Mouse (Mus musculus) kidney, postnatal 14 days (tissue): ENCODE results near the gene F830045P16Rik.

Experiments
- DNase-seq: peaks from one replicate; pipeline ENCODE4 v3.0.0; 2022; ENCODE audit warnings: mixed read lengths

F830045P16Rik gene

DNA sequence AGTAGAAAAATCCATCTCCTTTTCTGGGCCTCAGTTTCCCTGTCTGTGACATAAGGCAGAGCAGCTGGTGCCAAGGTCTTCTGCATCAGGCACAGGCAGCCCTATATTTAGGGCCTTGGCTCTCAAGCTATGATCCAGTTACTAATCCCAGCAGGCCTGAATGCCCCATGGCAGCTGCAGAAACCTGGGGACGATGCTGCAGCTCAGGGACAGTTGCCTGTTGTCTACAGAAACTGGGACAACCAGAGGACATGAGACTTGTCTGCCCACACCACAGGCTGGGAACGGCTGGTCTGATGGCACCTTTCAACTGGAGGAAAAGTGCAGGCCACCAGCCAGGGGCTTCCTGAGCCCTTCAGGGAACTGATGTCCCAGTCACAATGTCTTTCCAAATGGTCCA lies at the start of gene F830045P16Rik:
F830045P16Rik (minus strand) TSS at position 226 of the 400 bp plus-strand sequence.
- DNase-seq: no peak

DNA sequence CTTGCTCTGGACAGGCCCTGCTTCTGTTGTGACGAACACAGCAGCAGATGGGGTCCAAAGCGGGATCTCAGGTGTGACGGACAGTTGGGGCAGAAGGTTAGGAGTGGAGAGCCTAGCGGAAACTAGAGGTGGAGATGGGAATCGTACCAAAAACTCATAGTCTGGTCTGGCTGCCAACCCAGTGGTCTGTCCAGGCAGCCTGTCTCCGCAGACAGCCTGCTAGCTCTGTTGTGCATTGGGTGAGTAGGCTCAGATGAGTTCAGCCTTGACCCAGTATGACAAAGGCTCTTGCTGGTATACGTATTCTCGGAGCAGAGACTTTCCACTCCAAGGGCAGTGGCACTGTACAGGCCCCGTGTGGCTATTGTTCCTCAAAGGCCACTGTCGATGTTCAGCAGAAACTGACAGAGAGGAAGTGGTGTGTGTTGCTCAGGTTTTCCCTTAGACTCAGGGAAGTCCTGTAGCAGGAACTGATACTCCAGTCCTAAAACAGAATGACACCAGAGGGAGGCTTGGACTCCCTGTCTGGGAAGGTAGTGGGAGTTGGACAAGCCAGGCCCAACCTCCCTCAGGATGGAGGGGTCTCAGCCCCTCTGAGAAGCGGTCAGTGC lies 49.6 kb upstream of the F830045P16Rik start:
- no peak for DNase-seq

DNA sequence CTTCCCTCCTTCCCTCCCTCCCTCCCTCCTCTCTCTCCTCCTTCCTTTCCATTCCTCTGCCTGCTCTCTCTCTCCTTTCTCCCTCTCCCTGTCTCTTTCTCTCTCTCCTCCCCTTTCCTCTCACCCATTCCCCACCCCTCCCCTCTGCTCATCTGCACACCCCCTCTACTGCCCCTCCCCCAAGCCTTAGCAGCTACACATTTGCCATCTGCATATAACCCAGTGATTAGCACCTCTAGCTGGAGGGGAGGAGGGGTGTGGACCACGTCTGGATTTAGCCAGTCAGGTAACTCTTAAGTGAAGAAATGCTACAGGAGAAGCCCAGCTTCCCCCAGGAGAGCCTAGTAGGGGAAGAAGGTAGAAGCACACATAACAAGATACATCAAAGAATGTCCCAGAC lies 48.5 kb upstream of the F830045P16Rik start:
- DNase-seq: no peak

DNA sequence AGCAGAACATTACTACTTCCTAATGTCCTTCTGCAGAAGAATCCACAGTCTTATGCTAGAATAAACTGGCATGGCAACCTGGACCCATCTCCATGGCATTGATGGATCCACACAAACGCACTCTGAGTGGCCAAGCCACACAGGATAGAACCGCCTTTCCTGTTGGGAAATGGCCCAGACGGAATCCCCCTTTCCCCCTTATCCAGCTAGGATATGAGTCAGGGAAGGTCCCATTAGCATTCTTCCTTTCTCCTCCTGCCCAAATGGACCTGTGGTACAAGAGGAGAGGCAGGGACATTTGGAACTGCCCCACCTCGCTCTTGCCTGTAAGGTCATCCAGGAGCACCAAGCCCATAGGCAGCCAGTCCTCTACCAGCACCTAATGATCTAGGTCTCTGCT lies 45.9 kb upstream of the F830045P16Rik start:
- DNase-seq: peak; percentile 64

DNA sequence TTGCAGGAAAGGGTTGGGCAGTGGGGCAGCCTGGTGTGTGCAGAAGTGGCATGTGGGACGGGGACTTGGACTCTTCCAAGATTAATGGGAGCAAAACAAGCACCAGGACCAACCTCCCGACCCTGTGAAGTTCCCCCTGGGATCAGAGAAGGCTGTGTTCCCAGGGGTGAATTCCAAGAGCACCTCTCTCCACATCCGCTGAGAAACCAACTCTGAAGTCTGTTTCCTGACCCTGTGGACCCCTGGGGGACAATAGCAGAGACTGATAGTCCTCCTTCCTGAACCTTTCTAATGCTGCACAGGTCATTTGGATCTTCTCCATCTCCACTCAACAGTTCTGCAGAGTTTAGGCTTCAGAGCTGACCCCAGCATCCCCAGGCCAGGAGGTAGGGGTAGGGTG lies 45.4 kb upstream of the F830045P16Rik start:
- DNase-seq: peak; percentile 68

DNA sequence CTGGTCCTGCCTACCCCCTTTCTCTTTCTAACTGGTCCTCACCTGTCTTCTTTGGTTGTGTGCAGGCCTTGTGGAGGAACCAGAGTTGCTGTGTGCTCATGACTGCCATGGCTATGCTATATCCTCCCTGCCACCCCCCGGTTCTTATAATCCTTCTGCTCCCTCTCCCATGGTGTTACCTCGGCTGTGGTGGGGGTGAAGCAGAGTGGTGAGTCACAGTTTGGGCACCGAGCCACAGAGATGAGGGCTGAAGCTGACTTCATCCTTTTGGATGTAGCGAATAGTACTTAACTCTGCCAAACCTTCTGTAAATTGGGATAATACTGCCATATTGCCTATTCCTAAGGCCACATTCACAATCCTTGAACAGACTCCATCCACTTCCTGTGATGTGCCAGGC lies 44.3 kb upstream of the F830045P16Rik start:
- no peak for DNase-seq

DNA sequence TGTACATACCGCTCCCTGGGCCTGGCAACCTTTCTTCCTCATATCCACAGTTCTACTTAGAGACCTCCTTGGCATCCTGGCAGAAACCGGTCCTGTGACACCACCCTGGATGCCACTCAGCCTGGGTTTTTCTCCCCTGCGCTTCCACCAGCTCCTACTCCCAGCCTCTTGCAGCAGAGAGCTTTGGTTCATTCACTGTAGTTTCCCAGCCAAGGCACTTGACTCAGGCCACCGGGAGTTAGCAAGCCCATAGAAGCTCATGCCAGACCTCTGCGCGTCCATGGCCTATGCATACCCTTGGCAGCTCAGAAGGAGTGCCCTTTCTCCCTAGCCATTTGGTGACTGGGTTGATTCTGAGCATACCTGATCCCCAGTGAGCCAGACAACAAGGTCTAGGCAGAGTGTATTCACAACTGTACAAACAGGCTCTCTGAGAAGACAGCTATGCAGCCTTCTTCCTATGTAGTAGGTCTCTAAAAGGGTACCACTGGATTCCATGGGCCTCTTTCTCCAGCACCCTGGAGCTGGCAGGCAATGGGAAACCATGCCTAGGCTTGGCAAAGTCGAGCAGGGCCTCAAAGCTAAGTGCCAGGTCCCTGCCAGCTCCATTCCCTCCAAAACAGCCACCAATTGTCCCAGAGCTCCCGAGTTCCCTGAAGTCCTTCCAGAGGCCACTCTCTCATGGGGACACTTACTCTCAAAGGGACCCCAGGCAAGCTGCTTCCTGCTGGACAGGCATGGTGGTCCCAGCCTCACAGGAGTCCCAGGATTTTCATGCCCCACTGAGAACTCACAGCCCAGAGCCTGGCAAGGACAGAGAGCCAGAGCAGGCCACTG lies 40.4 kb upstream of the F830045P16Rik start:
- no peak for DNase-seq

DNA sequence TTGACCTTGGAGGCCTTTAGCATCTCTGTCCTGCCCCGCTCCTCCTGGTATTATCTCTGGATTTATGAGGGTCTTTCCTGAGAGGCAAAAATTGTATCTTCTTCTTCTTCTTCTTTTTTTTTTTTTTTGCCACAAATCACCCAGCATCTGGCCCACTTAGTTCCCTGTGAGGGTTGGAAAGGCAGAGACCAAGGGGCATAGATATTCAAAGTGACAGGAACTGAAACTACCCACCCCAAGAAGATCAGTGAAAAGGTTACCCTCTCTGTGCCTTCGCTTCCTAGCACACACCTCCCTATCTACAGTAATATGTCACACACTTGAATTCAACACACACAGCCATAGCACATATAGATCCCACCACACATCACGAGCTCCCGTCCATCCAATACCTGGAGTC lies 38.7 kb upstream of the F830045P16Rik start:
- DNase-seq: no peak

DNA sequence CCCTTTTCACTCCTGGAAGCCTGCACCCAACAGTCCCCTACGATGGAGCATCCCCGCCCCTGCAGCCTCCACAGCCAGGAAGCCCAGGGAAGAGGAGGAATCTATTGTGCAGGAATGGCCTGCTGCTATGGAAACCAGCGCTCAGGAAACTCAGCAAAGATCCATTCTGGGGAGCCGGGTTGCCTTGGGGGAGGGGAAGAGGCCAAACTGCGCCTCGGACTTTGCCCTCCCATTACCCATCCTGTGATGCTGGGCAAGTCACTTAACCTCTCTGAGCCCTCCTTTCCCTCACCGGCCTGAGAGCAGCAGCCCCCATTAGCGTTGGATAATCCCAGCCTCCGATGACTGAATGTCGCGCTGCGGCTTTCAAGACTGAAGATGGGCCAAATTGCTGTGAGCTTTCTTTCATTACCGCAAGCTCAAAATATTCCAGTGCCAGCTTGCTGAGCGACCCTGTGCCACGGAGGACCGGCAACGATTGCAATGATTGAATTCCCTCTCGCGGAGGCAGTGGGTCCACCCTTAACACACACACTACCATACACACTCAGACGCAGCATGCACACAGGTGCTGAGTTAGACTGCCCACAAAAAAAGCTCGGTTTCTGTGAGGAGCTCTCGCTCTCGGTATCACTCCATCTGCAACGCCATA lies 38.1 kb upstream of the F830045P16Rik start:
- DNase-seq: peak; percentile 49

DNA sequence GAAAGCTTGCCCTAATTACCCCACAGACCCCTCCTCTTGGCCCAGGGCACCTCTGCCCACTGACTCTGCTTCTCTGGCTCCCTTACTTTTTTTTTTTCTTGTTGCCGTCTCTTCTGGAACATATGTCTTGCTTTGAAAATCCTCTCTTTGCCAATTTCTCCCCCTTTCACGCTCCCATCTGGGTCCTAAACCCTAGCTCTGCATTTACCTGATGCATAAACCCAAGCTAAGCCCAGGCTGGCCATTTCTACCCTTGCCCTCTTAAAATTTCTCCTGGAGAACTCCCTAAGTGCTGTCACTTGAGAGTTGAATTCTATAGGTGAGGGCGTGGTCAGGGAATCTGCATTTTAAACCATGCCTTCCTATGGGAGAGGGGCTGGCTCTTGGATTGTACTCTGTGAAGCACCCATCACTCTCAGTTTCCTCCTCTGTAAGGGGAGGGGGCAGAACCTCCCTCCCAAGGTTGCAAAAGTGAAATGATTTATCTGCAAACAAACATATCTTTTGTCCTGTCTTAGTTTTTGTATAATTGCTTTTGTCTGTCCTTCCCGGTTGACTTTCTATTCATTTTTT lies 37.4 kb upstream of the F830045P16Rik start:
- DNase-seq: no peak

DNA sequence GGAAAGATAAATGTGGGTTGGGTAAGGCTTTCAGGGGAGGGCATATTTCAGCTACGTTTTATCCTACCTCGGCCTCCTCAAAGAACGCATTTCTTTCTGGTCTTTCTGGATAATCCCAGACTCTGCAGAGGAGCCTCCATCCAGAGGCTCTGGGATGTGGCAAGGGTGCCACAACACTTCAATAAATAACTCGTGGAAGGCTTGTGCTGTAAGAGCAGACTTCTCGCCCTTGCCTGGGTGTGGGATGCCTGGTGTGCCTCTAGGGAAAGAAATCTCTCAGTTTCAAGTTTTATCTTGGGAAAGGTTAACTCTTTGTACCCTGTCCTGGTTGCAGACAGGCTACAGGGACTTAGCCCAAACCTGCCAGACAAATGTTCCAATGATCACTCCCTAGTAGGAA lies 33.2 kb upstream of the F830045P16Rik start:
- no peak for DNase-seq

DNA sequence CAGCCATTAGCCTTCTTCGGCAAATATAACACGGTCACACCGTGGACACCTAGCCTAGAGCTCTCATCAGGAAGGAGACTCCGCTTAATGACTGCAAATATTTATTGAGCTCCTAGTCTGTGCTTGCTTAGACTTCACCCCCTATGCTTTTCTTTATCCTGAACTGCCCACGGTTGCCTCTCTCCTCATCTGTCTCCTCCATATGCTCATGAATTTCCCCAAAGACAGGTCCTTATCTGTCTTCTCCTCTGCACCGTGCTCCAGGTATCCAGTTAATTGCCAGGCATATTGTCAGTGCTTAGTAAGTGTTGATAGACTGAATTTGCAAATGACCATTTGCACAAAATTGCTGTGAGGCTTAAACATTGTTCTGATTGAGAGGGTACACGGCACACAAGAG lies 32.7 kb upstream of the F830045P16Rik start:
- no peak for DNase-seq

DNA sequence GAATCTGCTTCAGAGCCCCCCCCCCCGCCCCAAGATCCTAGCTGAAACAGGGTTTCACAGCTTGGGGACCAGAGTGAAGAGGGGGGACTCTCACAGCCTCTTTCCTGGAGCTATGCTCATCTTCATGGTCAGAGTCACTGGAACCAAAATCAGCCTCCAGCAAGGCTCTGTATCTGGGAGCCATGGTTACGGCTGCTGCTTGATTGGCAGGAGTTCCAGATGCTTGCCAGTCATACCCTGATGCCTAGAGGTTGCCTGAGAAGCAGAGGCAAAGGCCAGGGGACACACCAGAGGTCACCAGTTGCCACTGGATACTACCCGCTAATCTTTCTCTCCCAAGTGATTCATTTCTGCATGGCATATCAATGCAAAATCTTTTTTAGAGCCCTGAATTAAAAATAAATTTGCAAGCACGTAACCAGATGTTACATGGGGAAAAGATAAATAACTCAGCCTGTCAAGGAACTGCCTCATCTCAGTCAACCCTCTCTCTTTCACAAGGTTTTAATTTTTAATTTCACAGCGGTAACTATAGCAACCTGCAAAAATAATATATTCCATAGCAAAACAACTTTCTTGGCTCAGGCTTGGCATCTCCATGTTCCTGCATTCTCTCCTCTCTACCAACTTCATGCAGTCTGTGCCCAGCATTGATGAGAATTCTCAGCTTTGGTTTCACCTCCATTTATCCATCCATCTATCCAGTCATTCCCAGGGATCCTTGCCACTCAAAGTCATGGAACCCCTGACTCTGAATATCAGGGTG lies 27.7 kb upstream of the F830045P16Rik start:
- DNase-seq: no peak

DNA sequence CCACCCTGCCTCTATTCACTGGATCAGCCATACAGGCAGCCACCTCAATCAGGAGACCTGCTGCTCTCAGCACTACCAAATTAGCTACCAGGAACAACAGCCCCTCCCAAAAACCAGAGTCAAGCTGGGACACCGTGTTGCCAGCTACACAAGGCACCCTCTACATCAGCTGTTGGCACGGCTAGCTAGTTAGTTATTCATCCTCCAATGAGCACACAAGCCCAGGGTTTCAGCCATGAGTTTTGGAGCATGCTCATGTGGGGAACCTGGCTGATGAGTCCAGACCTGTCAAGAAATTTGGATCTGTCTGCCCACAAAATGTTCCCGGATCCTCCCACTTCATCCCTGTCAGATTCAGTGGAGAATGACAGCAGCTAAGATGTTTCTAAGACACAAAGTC lies 25.4 kb upstream of the F830045P16Rik start:
- no peak for DNase-seq

DNA sequence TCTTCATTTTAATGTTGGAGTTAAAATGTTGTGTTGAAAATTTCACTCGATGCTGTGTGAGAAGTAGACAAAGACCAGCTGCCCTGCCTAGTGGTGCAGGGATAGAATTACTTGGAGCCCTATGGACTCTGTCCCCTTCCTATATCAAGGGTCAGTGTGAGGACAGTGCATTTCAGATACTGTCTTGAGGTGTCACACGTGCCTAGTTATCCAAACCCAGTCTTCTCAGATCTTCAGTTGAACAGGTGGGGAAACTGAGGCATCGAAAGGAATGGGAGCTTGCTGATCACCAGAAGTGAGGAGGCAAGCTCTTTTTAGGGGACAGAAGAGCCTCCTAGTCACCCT lies 22.4 kb upstream of the F830045P16Rik start:
- no peak for DNase-seq

DNA sequence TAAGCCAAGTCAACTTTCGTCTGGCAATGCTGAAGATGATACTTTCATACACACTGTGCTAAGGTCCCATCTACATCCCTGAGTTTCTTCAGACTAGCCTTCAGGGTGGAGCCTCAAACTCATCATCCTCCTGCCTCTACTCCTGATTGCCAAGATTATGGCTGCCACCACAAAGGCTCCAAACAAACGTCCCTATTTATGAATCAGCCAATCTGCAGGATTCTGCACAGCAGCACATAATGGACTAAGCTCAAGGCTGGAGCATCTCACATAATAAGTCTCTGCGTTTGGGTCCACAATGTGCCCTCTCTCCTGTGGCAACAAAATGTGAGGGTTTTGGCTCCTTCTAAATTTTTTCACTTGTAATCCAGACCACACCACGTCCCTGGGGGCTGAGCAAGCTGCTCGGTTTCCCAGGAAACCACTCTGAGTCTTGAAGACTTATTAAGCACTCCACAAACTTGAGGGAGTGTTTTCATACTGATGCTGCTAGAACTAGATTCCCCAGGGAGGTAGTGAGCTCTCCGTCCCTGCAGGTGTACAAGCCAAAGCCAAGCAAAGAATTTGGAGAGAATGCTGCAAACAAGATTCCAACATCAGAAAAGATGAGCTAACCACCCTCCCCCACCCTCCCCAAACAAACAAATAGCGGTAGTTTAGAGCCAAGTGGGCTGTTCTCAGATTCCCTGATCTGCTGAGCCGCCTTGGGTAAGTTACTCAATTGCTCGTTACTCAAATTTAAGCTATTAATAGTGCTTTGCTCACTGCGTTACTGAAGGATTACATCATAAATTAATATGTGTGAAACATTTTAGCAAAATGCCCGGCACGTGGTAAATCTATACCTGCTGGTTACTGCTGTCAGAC lies 21.8 kb upstream of the F830045P16Rik start:
- no peak for DNase-seq

DNA sequence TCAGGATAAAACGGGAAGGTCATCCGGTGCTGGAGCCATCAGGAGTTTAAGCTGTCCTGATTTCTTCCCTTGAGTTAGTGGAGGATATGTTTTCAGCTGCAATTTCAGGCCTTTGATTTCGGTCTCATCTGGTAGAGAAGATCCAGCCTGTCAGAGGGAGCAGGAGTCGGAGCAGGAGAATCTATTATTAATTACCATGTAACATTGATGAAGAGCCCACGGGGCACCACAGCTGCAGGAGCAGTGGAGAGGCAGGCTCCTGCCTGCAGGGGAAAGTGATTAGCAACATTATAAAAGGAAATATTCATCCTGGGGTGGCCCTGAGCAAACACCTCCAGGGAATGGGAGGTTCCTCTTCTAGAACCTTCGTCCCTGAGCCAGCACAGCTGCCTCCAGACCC lies 19.7 kb upstream of the F830045P16Rik start:
- DNase-seq: no peak

DNA sequence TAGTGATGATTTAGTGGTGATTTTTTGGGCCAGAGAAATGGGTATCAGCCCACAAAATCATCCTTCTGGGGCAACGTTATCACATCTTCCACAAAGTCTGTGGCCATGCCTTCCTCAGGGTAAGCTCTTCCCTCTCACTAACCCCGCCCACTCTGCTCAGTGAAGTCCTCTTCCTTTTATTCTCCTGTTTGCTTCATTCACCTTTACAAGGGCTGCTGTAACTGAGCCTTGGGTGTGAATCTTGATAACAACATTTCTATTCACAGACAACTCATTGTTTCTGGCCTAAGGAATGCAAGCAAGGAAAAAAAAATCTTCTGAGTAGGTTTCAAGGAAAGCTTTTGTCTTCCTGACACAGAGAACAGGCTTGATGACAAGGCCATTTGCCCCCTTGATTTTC lies 14.4 kb upstream of the F830045P16Rik start:
- DNase-seq: no peak

DNA sequence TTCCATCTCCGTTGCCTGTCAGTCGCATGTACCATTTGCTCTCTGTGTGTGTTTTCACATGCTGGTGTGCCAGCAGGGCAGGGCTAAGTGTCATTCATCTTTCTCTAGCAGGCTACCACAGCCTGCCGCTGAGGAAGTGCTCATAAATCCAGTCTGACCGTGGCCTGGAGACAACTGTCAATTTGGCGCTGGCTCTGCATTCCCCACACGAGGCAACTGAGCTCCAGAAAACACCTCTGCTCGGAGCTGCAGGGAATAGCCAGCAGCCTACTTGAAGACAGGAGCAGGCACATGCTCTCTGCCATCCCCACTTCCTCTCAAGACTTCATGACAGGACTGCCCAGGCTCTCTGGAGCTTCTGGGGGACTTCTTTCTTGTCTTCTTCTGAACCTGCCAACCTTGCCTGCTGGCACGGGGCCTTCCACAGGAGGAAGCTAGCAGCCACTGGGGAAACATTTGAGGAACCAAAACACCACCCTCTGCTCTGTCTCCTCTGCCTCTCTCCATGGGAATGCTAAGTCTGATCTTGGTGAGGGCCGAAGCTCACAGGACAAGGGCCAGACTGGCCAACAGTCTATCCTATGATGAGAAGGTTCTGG lies 13.2 kb upstream of the F830045P16Rik start:
- no peak for DNase-seq

DNA sequence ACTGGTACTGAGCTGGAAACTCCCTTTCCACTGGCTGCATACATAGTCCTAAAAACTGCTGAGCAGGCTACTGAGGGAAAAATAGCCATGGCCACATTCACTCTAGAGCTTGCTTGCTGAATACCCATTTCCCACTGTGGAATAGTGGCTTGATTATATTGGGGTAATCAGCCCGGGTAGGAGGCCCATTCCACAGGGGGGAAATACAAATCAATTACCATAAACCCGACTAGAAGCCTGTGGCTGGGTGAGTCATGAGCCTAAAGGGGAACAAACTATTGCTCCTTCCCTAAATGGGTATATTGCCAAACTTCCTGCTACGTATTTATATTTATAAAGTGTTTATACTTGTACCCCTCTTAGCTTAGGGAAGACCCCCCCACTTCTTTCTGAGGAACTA lies 10.4 kb upstream of the F830045P16Rik start:
- DNase-seq: no peak

DNA sequence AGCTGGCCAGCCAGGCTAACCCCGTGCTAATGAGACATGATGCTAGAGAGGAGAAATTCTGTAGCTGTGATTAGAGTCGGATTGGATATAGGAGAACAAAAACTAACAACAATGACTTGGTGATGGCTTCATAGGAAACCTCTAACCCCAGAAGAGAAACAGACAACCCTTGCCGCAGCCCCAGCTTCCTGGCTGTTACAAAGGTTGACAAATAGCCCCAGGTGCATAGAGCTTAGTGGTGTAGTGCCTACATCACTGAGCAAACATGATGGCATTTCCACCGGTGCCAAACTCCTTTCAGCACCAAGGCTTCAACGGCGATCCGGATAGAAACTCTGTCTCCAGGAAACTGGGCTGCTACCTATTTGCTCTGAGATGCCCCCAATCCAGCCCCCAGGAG lies 9.2 kb upstream of the F830045P16Rik start:
- no peak for DNase-seq

DNA sequence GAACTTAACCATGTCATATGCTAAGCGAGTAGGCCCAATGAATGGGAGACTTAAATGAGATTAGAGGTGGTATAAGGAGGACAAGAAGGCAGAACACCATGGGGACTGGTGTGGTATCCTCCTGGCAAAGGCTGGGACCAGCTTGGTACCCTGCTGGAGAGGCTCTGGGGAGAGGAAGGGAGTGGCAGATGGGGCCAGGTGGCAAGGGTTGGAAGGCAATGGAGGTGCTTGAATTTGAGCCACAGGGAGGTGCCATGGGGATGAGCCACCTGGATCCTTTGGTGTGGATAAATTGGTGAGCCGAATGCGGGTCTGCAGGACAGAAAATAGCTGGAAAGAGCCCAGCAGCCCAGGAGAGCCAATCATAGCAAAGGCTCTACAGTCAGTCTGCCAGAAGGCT lies 8.5 kb upstream of the F830045P16Rik start:
- DNase-seq: no peak
